Mouse (Mus musculus): ENCODE measurements around the gene Mcee. TPM values are rescaled to one million over a fixed set of nuclear protein-coding genes. Genes with fewer than 3 reads are reported as not detected.

The Mcee gene
- 3.4 and 6.4 TPM in 2 replicates for polyA plus RNA-seq (2012)

DNA sequence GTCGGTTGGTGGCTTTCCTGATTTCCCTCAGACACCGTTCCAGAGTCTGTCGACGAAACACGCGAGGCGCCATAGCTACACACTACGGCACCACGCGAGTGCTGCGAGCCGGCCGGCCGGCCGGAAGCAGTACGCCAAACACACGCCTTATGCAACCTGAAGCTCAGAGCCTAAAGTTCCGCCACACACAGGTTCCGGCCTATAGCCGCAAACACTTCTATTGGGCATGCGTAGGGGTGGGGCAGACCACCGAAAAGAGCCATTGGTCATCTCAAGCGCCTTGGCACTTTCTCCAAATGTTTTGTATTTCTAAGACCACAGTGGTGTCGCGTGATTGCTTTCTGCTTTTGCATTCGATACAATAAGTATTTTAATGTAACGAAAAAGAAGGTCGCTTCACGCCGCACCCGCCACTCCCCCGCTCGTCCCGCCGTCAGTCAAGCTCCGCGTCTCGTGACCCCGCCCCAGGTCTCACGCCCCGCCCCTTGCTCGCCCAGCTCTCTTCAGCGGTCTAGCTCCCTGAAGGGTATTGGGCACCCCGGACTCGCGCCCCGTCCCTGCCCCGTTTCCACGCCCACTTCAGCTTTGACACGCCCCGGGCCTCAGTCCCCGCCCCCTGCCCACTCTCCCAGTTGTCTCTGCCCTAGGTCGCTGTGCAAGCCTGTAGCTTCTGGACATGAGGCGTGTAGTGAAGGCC lies at the start of gene Mcee, which contains the start of gene Mphosph10:
TSS of gene Mcee (plus strand) at position 486 of the 697 bp plus-strand sequence.
TSS of gene Mphosph10 (minus strand) at position 147 of the 697 bp plus-strand sequence.

DNA sequence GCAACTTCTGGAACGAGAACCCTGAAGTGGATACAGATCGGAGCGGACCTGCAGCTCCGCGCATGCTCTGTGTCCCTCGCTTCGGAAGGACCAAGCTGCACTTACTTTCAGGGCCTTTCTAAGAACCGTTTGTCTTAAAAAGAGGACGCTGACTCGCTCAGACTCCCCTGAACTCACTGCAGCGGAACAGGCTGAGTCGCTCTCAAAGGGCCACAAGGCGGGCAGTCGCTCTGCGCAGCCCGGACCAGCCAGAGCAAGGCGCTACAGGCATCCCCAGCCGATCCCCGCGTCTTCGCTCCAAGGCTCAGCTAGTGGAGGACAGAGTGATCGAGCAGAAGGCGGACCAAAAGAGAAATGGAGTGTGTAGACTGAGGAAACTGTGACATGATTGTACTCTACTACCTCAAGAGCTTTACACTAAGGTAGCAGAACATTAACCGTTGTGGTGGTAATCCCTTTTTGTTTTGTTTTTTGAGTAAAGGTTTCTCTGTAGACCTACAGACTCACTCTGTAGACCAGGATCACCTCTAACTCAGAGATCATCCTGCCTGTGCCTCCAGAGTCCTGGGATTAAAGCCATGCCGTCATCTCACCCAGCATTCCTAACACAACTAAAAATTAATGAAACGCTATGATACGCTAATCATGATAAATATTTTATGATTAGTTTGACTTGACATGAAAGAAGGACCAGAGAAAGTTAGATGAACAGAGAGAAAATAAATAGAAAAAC lies 18.4 kb upstream of the Mcee start, which contains the start of gene Fan1:
TSS of gene Fan1 (minus strand) at position 266 of the 733 bp plus-strand sequence.

Other genes starting within 250 kb of the Mcee start
- gene Trpm1, start 238.8 kb upstream of the Mcee start, polyA plus RNA-seq (2012) = 0.15 and 0.45 TPM in 2 replicates
- gene Mtmr10, start 105.0 kb upstream of the Mcee start, polyA plus RNA-seq (2012) = 1.7 and 2.2 TPM in 2 replicates
- gene Fan1, start 18.5 kb upstream of the Mcee start, polyA plus RNA-seq (2012) = 0.94 and 0.96 TPM in 2 replicates
- 6.6 and 6.7 TPM in 2 replicates for gene Mphosph10, start 339 bp upstream of the Mcee start, polyA plus RNA-seq (2012)
- 0.16 TPM in 1 of 2 replicates, not detected in the other for gene Apba2, start 109.1 kb downstream of the Mcee start, polyA plus RNA-seq (2012)